Mouse (Mus musculus) hindbrain, embryonic 16.5 days (tissue): Measurements from ENCODE around the gene Tsc1. TPM values are rescaled to one million over a fixed set of nuclear protein-coding genes. Genes with fewer than 3 reads are reported as not detected.

Source experiments
- ATAC-seq: fragments of 200-750 bp; cut with Nextera tagmentation; 2 replicates; pipeline ENCODE4 v1.8.0; 2017; ENCODE audit warnings: moderate TSS enrichment, moderate library complexity
- H3K27ac ChIP-seq: fragments of 300-500 bp; sonication (generic); 2 replicates; pipeline ENCODE4 v1.5.1; 2014; ENCODE audit warnings: low read depth, mild to moderate bottlenecking, control low read depth, low read length, moderate library complexity
- H3K27me3 ChIP-seq: fragments of 300-500 bp; sonication (generic); replicated peaks from 2 replicates; pipeline ENCODE4 v1.6.1; 2014; ENCODE audit warnings: low read length; ENCODE audit not compliant: control insufficient read depth, insufficient read depth
- H3K36me3 ChIP-seq: fragments of 300-500 bp; sonication (generic); 2 replicates; pipeline ENCODE4 v1.6.1; 2014; ENCODE audit warnings: mild to moderate bottlenecking, low read length, moderate library complexity, mixed read lengths; ENCODE audit not compliant: control insufficient read depth, insufficient read depth
- H3K4me1 ChIP-seq: fragments of 300-500 bp; sonication (generic); 2 replicates; pipeline ENCODE4 v1.6.1; 2014; ENCODE audit warnings: low read depth, low read length; ENCODE audit not compliant: control insufficient read depth, insufficient read depth
- H3K4me2 ChIP-seq: fragments of 300-500 bp; sonication (generic); 2 replicates; pipeline ENCODE4 v1.6.1; 2014; ENCODE audit warnings: mild to moderate bottlenecking, low read length, control low read depth, moderate library complexity
- H3K4me3 ChIP-seq: fragments of 300-500 bp; sonication (generic); 2 replicates; pipeline ENCODE4 v1.5.1; 2014; ENCODE audit warnings: mild to moderate bottlenecking, low read length, control low read depth, moderate library complexity
- H3K9ac ChIP-seq: fragments of 300-500 bp; sonication (generic); 2 replicates; pipeline ENCODE4 v1.6.1; 2014; ENCODE audit warnings: low read depth, mild to moderate bottlenecking, control low read depth, low read length, moderate library complexity
- H3K9me3 ChIP-seq: fragments of 300-500 bp; sonication (generic); 2 replicates; pipeline ENCODE4 v1.6.1; 2014; ENCODE audit warnings: mild to moderate bottlenecking, low read length, moderate library complexity; ENCODE audit not compliant: control insufficient read depth
- WGBS: fragments of 180-500 bp; shearing (Covaris S2); extraction: QIAGEN DNeasy Blood & Tissue Kit; methylation state at CpG from one replicate; pipeline ENCODE4 v1.1.7; 2014; 5-methylcytosine and 5-hydroxymethylcytosine counted together
- polyA plus RNA-seq: library from polyadenylated mRNA; unstranded; fragments of >200 nt; fragmentation: Nextera tagmentation; extraction: Ambion mirVana; gene quantifications from 2 replicates; pipeline ENCODE4 v1.2.1, GENCODE M21; 2015

Gene Tsc1
- polyA plus RNA-seq, 1 experiment from 2014 or later: 30.6 TPM

DNA sequence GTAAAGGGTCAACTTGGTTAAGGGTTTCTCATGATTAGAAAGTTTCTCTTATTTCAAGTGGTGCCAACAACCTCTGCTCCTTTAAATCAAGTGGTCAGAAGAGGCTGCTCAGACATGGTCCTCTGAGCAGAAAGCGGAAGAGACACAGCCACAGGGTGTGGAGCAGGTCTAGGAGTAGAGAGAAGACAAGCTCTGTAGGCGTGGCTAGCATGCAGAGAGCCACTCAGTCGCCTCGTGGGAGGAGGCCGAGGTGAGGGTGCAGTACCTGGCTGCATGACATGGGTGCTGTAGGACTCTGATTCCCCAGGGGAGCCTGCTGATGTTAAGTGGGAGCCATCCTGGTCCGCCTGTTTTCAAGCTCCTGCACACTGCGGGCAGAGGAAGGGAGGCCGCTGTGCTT lies 15.2 kb downstream of the Tsc1 start:
- H3K9me3 ChIP-seq: no peaks in the 10 kb centered on the region
- H3K36me3 ChIP-seq: peaks cover 18% of the 10 kb centered on the region
- no peak overlapping the region for H3K4me3 ChIP-seq
- no peak overlapping the region for H3K9ac ChIP-seq
- no peak overlapping the region for H3K4me2 ChIP-seq
- H3K27me3 ChIP-seq: no peaks in the 10 kb centered on the region
- H3K4me1 ChIP-seq: no peaks in the 10 kb centered on the region
- ATAC-seq: no peak
- H3K27ac ChIP-seq: no peak overlapping the region
- WGBS: 80% methylated on average over 8 of the region's 8 CpGs

- 96% methylated on average over 3 of the region's 3 CpGs for WGBS
- Histone ChIP-seq H3K9ac (no peak overlapping the region), H3K4me1 (no peaks in the 10 kb centered on the region), H3K4me2 (no peak overlapping the region), H3K9me3 (no peaks in the 10 kb centered on the region), H3K27ac (no peak overlapping the region), H3K36me3 (peaks cover 32% of the 10 kb centered on the region), H3K27me3 (no peaks in the 10 kb centered on the region), H3K4me3 (no peak overlapping the region)
- ATAC-seq: no peak
Measured at GRCm38 (mm10) chr2:28662891-28663290, 21.9 kb downstream of the Tsc1 start.

GRCm38 (mm10) chr2:28665818-28666217 lies 24.8 kb downstream of the Tsc1 start:
- peaks cover 42% of the 10 kb centered on the region for H3K36me3 ChIP-seq
- ATAC-seq: no peak
- H3K27me3 ChIP-seq: no peaks in the 10 kb centered on the region

DNA sequence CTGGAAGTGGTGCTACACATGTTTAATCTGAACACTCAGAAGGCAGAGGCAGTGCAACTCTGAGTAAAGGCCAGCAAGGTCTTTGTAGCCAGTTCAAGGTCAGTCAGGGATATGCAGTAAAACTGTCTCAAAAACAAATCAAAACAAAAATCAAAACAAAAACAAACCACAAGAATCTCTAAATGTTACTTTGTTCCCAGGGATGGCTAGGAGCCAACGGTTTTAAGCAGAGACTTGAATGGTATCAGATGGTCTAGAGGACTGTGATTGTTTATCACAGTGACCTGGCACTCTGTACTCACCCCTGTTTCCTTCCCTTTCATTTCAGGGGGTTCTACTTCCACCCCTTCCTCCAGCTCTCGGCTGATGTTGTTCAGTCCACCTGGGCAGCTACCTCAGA lies 30.4 kb downstream of the Tsc1 start:
- H3K9me3 ChIP-seq: no peaks in the 10 kb centered on the region
- no peak overlapping the region for H3K27ac ChIP-seq
- peaks cover 58% of the 10 kb centered on the region for H3K36me3 ChIP-seq
- no peak overlapping the region for H3K4me2 ChIP-seq
- 96% methylated on average over 2 of the region's 2 CpGs for WGBS
- no peaks in the 10 kb centered on the region for H3K27me3 ChIP-seq
- no peak overlapping the region for H3K9ac ChIP-seq
- H3K4me3 ChIP-seq: no peak overlapping the region
- no peak for ATAC-seq
- H3K4me1 ChIP-seq: no peaks in the 10 kb centered on the region

More at GRCm38 (mm10) chr2:28665818-28666217, 24.8 kb downstream of the Tsc1 start:
- no peak overlapping the region for H3K9ac ChIP-seq
- H3K27ac ChIP-seq: no peak overlapping the region
- 84% methylated on average over 3 of the region's 3 CpGs for WGBS
- H3K4me3 ChIP-seq: no peak overlapping the region
- no peaks in the 10 kb centered on the region for H3K4me1 ChIP-seq
- no peaks in the 10 kb centered on the region for H3K9me3 ChIP-seq
- H3K4me2 ChIP-seq: no peak overlapping the region

- WGBS: 91% methylated on average over 8 of the region's 8 CpGs
- no peak overlapping the region for H3K9ac ChIP-seq
- H3K27ac ChIP-seq: no peak overlapping the region
- H3K4me3 ChIP-seq: no peak overlapping the region
- H3K4me2 ChIP-seq: no peak overlapping the region
- H3K9me3 ChIP-seq: no peaks in the 10 kb centered on the region
- ATAC-seq: no peak
- no peaks in the 10 kb centered on the region for H3K27me3 ChIP-seq
- no peaks in the 10 kb centered on the region for H3K4me1 ChIP-seq
- H3K36me3 ChIP-seq: peaks cover 58% of the 10 kb centered on the region
Measured at GRCm38 (mm10) chr2:28676005-28676404, 35.0 kb downstream of the Tsc1 start.

- Histone ChIP-seq H3K4me3 (no peak overlapping the region), H3K36me3 (peaks cover 51% of the 10 kb centered on the region), H3K9ac (no peak overlapping the region), H3K27ac (no peak overlapping the region), H3K4me2 (no peak overlapping the region), H3K4me1 (no peaks in the 10 kb centered on the region), H3K27me3 (no peaks in the 10 kb centered on the region), H3K9me3 (no peaks in the 10 kb centered on the region)
- WGBS: 21% methylated on average over 4 of the region's 4 CpGs
- ATAC-seq: no peak
Measured at GRCm38 (mm10) chr2:28680710-28681109, 39.7 kb downstream of the Tsc1 start.

- Histone ChIP-seq H3K9ac (no peak overlapping the region), H3K9me3 (no peaks in the 10 kb centered on the region), H3K4me1 (no peaks in the 10 kb centered on the region), H3K4me3 (no peak overlapping the region), H3K4me2 (no peak overlapping the region), H3K36me3 (peaks cover 44% of the 10 kb centered on the region), H3K27me3 (no peaks in the 10 kb centered on the region), H3K27ac (no peak overlapping the region)
- ATAC-seq: no peak
- WGBS: 74% methylated on average over 4 of the region's 4 CpGs
Measured at GRCm38 (mm10) chr2:28681718-28682117, 40.7 kb downstream of the Tsc1 start.

GRCm38 (mm10) chr2:28685895-28686294 lies 44.9 kb downstream of the Tsc1 start:
- no peak for ATAC-seq
- Histone ChIP-seq H3K4me3 (no peak overlapping the region), H3K36me3 (peaks cover 27% of the 10 kb centered on the region), H3K4me2 (no peak overlapping the region), H3K27me3 (no peaks in the 10 kb centered on the region), H3K9ac (no peak overlapping the region), H3K4me1 (no peaks in the 10 kb centered on the region), H3K27ac (no peak overlapping the region), H3K9me3 (no peaks in the 10 kb centered on the region)
- WGBS: 91% methylated on average over 7 of the region's 7 CpGs

DNA sequence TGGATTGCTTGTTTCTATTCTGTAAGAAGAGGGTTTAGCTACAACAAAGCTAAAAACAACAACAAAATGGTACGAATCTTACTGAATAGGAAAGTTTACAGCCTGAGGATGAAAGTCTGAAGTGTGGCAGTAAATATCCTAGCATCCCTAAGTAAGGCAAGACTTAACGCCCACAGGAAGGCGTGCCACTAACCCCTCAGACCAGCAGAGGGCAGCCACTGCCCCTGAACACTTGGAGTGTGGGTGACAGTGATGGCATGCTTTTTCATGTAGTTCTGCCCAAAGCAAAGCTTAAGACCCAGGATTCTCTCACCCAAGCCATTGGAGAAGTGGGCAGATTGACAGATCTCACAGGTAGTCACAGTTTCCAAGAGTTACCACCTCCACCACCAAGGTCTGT lies 47.4 kb downstream of the Tsc1 start:
- Histone ChIP-seq H3K27me3 (no peaks in the 10 kb centered on the region), H3K4me1 (no peaks in the 10 kb centered on the region), H3K36me3 (peaks cover 14% of the 10 kb centered on the region), H3K9ac (no peak overlapping the region), H3K9me3 (no peaks in the 10 kb centered on the region), H3K27ac (no peak overlapping the region), H3K4me2 (no peak overlapping the region), H3K4me3 (no peak overlapping the region)
- ATAC-seq: no peak; the same call in 1 of the 2 replicates
- 54% methylated on average over 3 of the region's 3 CpGs for WGBS

GRCm38 (mm10) chr2:28692692-28693091 lies 51.7 kb downstream of the Tsc1 start:
- Histone ChIP-seq H3K27ac (no peak overlapping the region), H3K9me3 (no peaks in the 10 kb centered on the region), H3K36me3 (no peaks in the 10 kb centered on the region), H3K4me1 (no peaks in the 10 kb centered on the region), H3K27me3 (no peaks in the 10 kb centered on the region), H3K4me2 (no peak overlapping the region), H3K4me3 (no peak overlapping the region), H3K9ac (no peak overlapping the region)
- ATAC-seq: no peak
- WGBS: 64% methylated on average over 9 of the region's 9 CpGs
